Mouse (Mus musculus) hindbrain, embryonic 16.5 days (tissue): ENCODE data around the gene Wiz. TPM values are rescaled to one million over a fixed set of nuclear protein-coding genes. Genes with fewer than 3 reads are reported as not detected.

ENCODE experiments used
- ATAC-seq: fragments of 200-750 bp; cut with Nextera tagmentation; 2 replicates; pipeline ENCODE4 v1.8.0; 2017; ENCODE audit warnings: moderate TSS enrichment, moderate library complexity
- H3K27ac ChIP-seq: fragments of 300-500 bp; sonication (generic); 2 replicates; pipeline ENCODE4 v1.5.1; 2014; ENCODE audit warnings: low read depth, mild to moderate bottlenecking, control low read depth, low read length, moderate library complexity
- H3K27me3 ChIP-seq: fragments of 300-500 bp; sonication (generic); replicated peaks from 2 replicates; pipeline ENCODE4 v1.6.1; 2014; ENCODE audit warnings: low read length; ENCODE audit not compliant: control insufficient read depth, insufficient read depth
- H3K36me3 ChIP-seq: fragments of 300-500 bp; sonication (generic); 2 replicates; pipeline ENCODE4 v1.6.1; 2014; ENCODE audit warnings: mild to moderate bottlenecking, low read length, moderate library complexity, mixed read lengths; ENCODE audit not compliant: control insufficient read depth, insufficient read depth
- H3K4me1 ChIP-seq: fragments of 300-500 bp; sonication (generic); 2 replicates; pipeline ENCODE4 v1.6.1; 2014; ENCODE audit warnings: low read depth, low read length; ENCODE audit not compliant: control insufficient read depth, insufficient read depth
- H3K4me2 ChIP-seq: fragments of 300-500 bp; sonication (generic); 2 replicates; pipeline ENCODE4 v1.6.1; 2014; ENCODE audit warnings: mild to moderate bottlenecking, low read length, control low read depth, moderate library complexity
- H3K4me3 ChIP-seq: fragments of 300-500 bp; sonication (generic); 2 replicates; pipeline ENCODE4 v1.5.1; 2014; ENCODE audit warnings: mild to moderate bottlenecking, low read length, control low read depth, moderate library complexity
- H3K9ac ChIP-seq: fragments of 300-500 bp; sonication (generic); 2 replicates; pipeline ENCODE4 v1.6.1; 2014; ENCODE audit warnings: low read depth, mild to moderate bottlenecking, control low read depth, low read length, moderate library complexity
- H3K9me3 ChIP-seq: fragments of 300-500 bp; sonication (generic); 2 replicates; pipeline ENCODE4 v1.6.1; 2014; ENCODE audit warnings: mild to moderate bottlenecking, low read length, moderate library complexity; ENCODE audit not compliant: control insufficient read depth
- WGBS: fragments of 180-500 bp; shearing (Covaris S2); extraction: QIAGEN DNeasy Blood & Tissue Kit; methylation state at CpG from one replicate; pipeline ENCODE4 v1.1.7; 2014; 5-methylcytosine and 5-hydroxymethylcytosine counted together
- polyA plus RNA-seq: library from polyadenylated mRNA; unstranded; fragments of >200 nt; fragmentation: Nextera tagmentation; extraction: Ambion mirVana; gene quantifications from 2 replicates; pipeline ENCODE4 v1.2.1, GENCODE M21; 2015

The Wiz gene
- polyA plus RNA-seq = 28.5 and 37.3 TPM in 2 replicates

DNA sequence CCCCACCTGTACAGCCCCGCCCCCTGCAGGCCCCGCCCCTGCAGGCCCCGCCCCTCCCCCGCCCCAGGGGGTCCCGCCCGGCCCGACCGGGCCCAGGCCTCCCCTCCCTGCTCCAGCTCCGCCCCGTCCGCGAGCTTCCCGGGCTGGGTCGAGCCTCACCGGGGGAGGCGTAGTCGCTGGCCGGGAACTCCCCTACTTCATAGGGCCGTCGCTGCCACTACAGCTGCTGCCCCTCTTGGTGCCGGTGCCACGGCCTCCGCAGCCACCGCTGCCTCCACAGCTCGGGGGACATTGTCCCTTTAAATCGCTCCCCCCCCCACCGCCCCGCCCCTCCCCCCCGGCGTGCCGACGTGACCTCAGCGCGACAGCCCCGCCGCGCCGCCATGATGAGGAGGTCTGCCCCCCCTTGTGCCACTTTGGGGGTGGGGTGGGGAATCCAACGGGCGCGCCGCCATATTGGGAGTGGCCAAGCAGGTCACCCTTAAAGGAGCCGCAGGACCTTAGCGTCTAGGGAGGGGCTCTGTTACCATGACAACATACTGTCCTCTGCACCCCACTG, at the start of gene Wiz:
Gene Wiz, minus strand, starts transcription at position 339 of the 559 bp plus-strand sequence.
- H3K27ac ChIP-seq = peak within 1 kb of the TSS; percentile 81
- peaks cover 7% of the 10 kb centered on the region for H3K36me3 ChIP-seq
- H3K27me3 ChIP-seq = peaks cover 22% of the 10 kb centered on the region
- peaks cover 11% of the 10 kb centered on the region for H3K4me1 ChIP-seq
- 2% methylated on average over 20 of the region's 44 CpGs for WGBS
- ATAC-seq = peak; percentile 89
- H3K9me3 ChIP-seq = no peaks in the 10 kb centered on the region
- peak within 1 kb of the TSS; percentile 93 for H3K9ac ChIP-seq
- peak within 1 kb of the TSS; percentile 81 for H3K4me2 ChIP-seq
- peak within 1 kb of the TSS; percentile 74 for H3K4me3 ChIP-seq

DNA sequence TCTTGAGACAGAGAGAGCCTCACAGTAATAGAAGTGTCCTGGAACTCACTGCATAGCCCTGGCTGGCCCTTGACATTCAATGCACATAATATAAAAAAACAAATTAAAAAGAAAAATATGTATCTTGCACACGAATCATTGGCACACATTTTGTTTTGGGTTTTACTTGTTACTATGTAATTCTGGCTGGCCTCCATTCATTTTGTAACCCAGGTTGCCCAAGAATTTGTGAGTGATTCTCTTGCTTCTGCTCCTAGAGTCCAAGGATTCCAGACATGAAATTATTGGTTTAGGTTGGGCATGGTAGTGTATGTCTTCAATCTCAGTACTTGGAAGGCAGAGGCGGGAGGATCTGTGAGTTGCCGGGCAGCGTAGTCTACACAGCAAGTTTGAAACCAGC, 47.9 kb upstream of the Wiz start:
- no peaks in the 10 kb centered on the region for H3K27me3 ChIP-seq
- ATAC-seq = no peak
- H3K4me2 ChIP-seq = no peak overlapping the region
- H3K4me3 ChIP-seq = no peak overlapping the region
- H3K36me3 ChIP-seq = no peaks in the 10 kb centered on the region
- H3K4me1 ChIP-seq = no peaks in the 10 kb centered on the region
- no peak overlapping the region for H3K27ac ChIP-seq
- 89% methylated on average over 4 of the region's 4 CpGs for WGBS
- H3K9ac ChIP-seq = no peak overlapping the region
- no peaks in the 10 kb centered on the region for H3K9me3 ChIP-seq

DNA sequence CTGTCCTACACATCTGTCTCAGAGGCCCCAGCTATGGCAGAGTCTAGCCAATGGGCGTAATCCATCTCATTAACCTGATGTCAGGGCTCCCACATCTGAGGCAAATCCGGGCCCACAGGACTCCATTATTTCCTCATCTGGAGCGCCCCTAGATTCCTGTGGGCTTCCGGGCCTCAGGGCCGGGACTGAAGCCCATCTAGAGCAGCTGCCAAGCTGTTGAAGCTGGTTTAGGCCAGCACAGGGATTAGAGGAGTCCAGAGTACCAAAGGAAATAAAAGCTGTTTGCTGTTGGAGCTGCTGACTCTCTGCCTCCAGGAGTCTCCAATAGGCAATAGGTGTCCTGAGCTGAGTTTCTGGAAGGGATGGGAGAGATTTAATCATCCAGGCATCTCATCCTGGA, 45.9 kb upstream of the Wiz start:
- H3K4me3 ChIP-seq = no peak overlapping the region
- no peaks in the 10 kb centered on the region for H3K27me3 ChIP-seq
- no peak overlapping the region for H3K9ac ChIP-seq
- H3K4me1 ChIP-seq = no peaks in the 10 kb centered on the region
- H3K27ac ChIP-seq = no peak overlapping the region
- no peaks in the 10 kb centered on the region for H3K9me3 ChIP-seq
- H3K4me2 ChIP-seq = no peak overlapping the region
- H3K36me3 ChIP-seq = no peaks in the 10 kb centered on the region
- no peak for ATAC-seq
- WGBS = 68% methylated on average over 5 of the region's 5 CpGs

DNA sequence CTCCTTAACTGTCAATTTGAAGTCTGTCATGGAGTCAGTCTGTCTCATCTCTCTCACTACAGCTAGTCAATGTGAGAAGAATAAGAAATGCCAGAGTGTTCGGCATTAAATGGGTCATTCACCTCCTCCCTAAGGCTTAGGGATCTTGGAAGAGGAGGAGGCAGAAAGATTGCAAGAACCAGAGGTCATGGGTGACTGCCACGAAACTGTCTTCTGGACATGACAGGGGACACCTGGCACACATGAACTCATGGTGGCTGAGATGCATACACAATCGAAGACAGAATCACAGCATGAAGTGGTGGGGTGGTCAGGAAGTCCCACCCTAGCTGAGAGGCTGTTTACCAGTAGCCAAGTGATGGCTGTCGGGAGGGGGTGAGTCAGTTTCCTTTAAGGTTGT, 45.1 kb upstream of the Wiz start:
- H3K27ac ChIP-seq = no peak overlapping the region
- 73% methylated on average over 4 of the region's 4 CpGs for WGBS
- no peaks in the 10 kb centered on the region for H3K4me1 ChIP-seq
- no peak overlapping the region for H3K4me3 ChIP-seq
- H3K4me2 ChIP-seq = no peak overlapping the region
- H3K36me3 ChIP-seq = no peaks in the 10 kb centered on the region
- no peak for ATAC-seq
- H3K27me3 ChIP-seq = no peaks in the 10 kb centered on the region
- no peak overlapping the region for H3K9ac ChIP-seq
- no peaks in the 10 kb centered on the region for H3K9me3 ChIP-seq

DNA sequence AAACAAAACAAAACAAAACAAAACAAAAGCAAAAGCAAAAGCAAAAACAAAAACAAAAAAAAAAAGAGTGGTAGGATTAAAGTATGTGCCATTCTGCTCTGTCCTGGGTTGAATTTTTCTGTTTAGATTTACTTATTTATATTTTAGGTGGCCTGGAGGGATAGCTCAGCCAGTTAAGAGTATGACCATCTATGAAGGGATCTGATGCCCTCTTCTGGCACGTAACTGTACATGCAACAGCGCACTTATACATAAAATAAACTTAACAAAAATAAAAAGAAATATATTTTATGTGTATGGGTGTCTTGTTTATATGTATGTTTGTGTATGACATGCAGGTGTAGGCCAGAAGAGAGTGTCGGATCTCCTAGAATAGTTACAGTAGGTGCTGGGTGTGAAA, 42.7 kb upstream of the Wiz start:
- ATAC-seq = no peak
- Histone ChIP-seq H3K4me2 (no peak overlapping the region), H3K4me1 (no peaks in the 10 kb centered on the region), H3K4me3 (no peak overlapping the region), H3K36me3 (no peaks in the 10 kb centered on the region), H3K27ac (no peak overlapping the region), H3K27me3 (no peaks in the 10 kb centered on the region), H3K9ac (no peak overlapping the region), H3K9me3 (no peaks in the 10 kb centered on the region)
- WGBS = 58% methylated on average over 3 of the region's 3 CpGs

DNA sequence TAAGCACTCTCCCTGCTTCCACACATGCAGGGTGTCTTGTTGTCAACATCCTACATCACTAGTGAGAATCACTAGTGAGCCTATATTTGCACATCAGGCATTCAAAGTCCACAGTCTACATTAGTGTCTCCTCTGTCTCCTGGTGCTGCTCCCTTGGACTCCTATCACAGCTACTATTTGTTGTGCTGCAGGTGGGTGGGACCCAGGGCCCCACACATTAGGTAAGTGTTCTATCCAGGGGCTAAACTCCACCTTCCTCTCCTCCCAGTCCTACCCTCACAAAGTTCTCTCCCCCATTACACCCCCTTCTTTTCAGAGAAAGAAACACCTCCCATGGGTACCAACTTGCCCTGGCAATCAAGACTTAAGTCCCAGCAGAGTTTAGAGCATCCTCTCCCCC, 37.4 kb upstream of the Wiz start:
- Histone ChIP-seq H3K4me1 (no peaks in the 10 kb centered on the region), H3K27ac (no peak overlapping the region), H3K9me3 (no peaks in the 10 kb centered on the region), H3K36me3 (no peaks in the 10 kb centered on the region), H3K27me3 (no peaks in the 10 kb centered on the region), H3K4me3 (no peak overlapping the region), H3K4me2 (no peak overlapping the region), H3K9ac (no peak overlapping the region)
- no peak for ATAC-seq

DNA sequence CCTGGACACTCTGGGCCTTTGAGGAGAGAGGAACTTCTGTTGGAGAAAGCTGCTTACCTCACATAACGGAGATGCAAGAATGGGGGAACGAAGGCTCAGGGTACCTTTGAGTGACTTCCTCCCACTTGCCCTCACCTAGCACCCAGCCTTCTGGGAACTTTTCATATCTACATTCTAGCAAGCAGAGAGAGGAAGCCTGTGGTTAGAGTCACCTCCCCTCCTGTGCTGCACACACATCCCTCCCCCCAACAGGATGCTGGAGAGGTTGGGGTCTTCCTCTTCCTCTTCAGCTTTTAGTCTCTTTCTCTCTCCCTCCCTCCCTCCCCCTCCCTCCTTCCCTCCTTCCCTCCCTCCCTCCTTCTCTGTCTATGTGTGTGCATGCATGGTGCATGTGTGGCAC, 34.8 kb upstream of the Wiz start, which contains the start of gene Pglyrp2:
Gene Pglyrp2, minus strand, starts transcription at position 134 of the 400 bp plus-strand sequence.
- Histone ChIP-seq H3K4me1 (no peaks in the 10 kb centered on the region), H3K4me2 (no peak within 1 kb of the TSS), H3K36me3 (no peaks in the 10 kb centered on the region), H3K9ac (no peak within 1 kb of the TSS), H3K27me3 (no peaks in the 10 kb centered on the region), H3K27ac (no peak within 1 kb of the TSS), H3K9me3 (no peaks in the 10 kb centered on the region), H3K4me3 (no peak within 1 kb of the TSS)
- 94% methylated on average over 2 of the region's 2 CpGs for WGBS
- ATAC-seq = no peak

DNA sequence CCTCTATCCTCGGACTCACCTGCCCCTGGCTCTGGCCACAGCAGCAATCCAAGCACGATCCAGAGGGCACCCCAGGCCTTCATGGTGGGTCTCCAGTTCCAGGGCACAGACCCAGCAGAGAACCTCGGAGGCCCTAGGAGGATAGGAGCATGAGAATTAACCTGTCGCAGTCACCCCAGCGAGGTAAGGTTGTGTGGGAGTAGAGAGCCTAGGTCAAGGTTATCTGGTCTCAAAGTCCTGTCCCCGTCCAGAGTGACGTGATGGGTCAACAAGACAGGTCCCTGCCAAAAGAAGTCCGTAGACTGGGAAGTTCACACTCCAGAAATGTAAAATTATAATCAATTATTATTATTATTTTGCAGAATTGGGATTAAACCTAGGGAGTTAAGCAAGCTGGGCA, 31.5 kb upstream of the Wiz start:
- no peaks in the 10 kb centered on the region; the same call in 1 of the 2 replicates for H3K27me3 ChIP-seq
- no peak overlapping the region for H3K4me2 ChIP-seq
- H3K36me3 ChIP-seq = no peaks in the 10 kb centered on the region
- H3K4me1 ChIP-seq = no peaks in the 10 kb centered on the region
- no peak overlapping the region for H3K4me3 ChIP-seq
- no peak overlapping the region for H3K9ac ChIP-seq
- 85% methylated on average over 8 of the region's 8 CpGs for WGBS
- H3K9me3 ChIP-seq = no peaks in the 10 kb centered on the region
- ATAC-seq = no peak
- H3K27ac ChIP-seq = no peak overlapping the region

DNA sequence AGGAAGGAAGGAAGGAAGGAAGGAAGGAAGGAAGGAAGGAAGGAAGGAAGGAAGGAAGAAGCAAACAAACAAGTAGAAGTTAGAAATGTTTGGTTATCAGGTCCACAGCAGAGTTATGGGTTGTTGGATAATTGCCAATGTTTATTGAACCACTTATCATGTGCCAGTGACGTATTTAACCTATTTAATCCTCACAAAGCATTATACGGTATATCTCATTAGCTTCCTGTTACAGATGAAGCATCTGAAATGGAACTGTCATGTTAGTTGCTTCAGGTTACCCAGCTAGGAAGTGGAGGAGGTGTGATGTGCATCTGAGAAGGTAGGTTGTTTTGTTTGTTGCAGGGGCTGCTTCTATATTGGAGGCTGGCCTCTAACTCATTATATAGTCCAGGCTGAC, 30.8 kb upstream of the Wiz start:
- Histone ChIP-seq H3K27ac (no peak overlapping the region), H3K4me3 (no peak overlapping the region), H3K4me1 (no peaks in the 10 kb centered on the region), H3K36me3 (no peaks in the 10 kb centered on the region), H3K9ac (no peak overlapping the region), H3K4me2 (no peak overlapping the region), H3K9me3 (no peaks in the 10 kb centered on the region), H3K27me3 (no peaks in the 10 kb centered on the region; the same call in 1 of the 2 replicates)
- ATAC-seq = no peak
- 85% methylated on average over 2 of the region's 2 CpGs for WGBS

DNA sequence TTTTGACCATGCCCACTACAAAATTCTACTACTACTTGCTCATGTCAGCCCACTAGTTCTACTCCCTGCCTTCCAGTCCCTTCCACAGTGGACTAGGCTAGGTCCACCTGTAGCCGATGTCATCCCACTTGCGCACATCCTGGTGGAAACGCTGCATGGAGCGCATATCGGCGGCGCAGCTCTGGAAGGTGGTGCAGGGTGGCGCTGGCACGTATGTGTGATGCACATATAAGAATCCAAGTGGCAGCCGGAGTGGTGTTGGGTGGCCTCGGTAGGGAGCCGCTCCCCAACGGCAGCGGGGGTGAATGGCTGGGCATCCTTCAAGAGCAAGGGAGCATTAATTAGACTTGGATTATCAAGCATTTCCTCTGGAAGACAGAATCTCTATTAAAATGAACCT, 27.5 kb upstream of the Wiz start:
- Histone ChIP-seq H3K9ac (no peak overlapping the region), H3K27me3 (no peaks in the 10 kb centered on the region; the same call in 1 of the 2 replicates), H3K9me3 (no peaks in the 10 kb centered on the region), H3K36me3 (no peaks in the 10 kb centered on the region), H3K4me3 (no peak overlapping the region), H3K4me1 (no peaks in the 10 kb centered on the region), H3K27ac (no peak overlapping the region), H3K4me2 (no peak overlapping the region)
- no peak for ATAC-seq
- WGBS = 90% methylated on average over 14 of the region's 14 CpGs
